Mouse (Mus musculus) forebrain, embryonic 11.5 days (tissue): ENCODE results near the gene Rgs1. TPM values are rescaled to one million over a fixed set of nuclear protein-coding genes. Genes with fewer than 3 reads are reported as not detected.

ENCODE experiments used
- ATAC-seq: fragments of 200-750 bp; cut with Nextera tagmentation; replicated peaks from 2 replicates; pipeline ENCODE4 v1.8.0; 2017; ENCODE audit warnings: moderate TSS enrichment; ENCODE audit not compliant: low FRiP score
- DNase-seq: peaks from one replicate; pipeline ENCODE4 v3.0.0-alpha.2; 2017; ENCODE audit warnings: low spot score
- H3K27ac ChIP-seq: fragments of 300-500 bp; sonication (generic); 2 replicates; pipeline ENCODE4 v1.5.1; 2014; ENCODE audit warnings: low read depth, low read length
- H3K27me3 ChIP-seq: fragments of 300-500 bp; sonication (generic); 2 replicates; pipeline ENCODE4 v1.6.1; 2014; ENCODE audit warnings: mild to moderate bottlenecking, low read length, mixed read lengths; ENCODE audit not compliant: control insufficient read depth, insufficient read depth
- H3K36me3 ChIP-seq: fragments of 300-500 bp; sonication (generic); 2 replicates; pipeline ENCODE4 v1.6.1; 2014; ENCODE audit warnings: mild to moderate bottlenecking, low read length, moderate library complexity, mixed read lengths; ENCODE audit not compliant: control insufficient read depth, insufficient read depth
- H3K4me1 ChIP-seq: fragments of 300-500 bp; sonication (generic); replicated peaks from 2 replicates; pipeline ENCODE4 v1.6.1; 2014; ENCODE audit warnings: low read length, mixed read lengths; ENCODE audit not compliant: control insufficient read depth, insufficient read depth
- H3K4me2 ChIP-seq: fragments of 300-500 bp; sonication (generic); 2 replicates; pipeline ENCODE4 v1.6.1; 2014; ENCODE audit warnings: low read depth, mild to moderate bottlenecking, low read length, moderate library complexity, mixed read lengths; ENCODE audit not compliant: severe bottlenecking
- H3K4me3 ChIP-seq: fragments of 300-500 bp; sonication (generic); 2 replicates; pipeline ENCODE4 v1.5.1; 2014; ENCODE audit warnings: low read depth, low read length
- H3K9ac ChIP-seq: fragments of 300-500 bp; sonication (generic); 2 replicates; pipeline ENCODE4 v1.6.1; 2014; ENCODE audit warnings: low read length
- H3K9me3 ChIP-seq: fragments of 300-500 bp; sonication (generic); 2 replicates; pipeline ENCODE4 v1.6.1; 2016; ENCODE audit warnings: low read length, mixed read lengths; ENCODE audit not compliant: control insufficient read depth
- WGBS: fragments of 180-500 bp; shearing (Covaris S2); extraction: QIAGEN DNeasy Blood & Tissue Kit; methylation state at CpG from one replicate; pipeline ENCODE4 v1.1.7; 2014; 5-methylcytosine and 5-hydroxymethylcytosine counted together
- polyA plus RNA-seq: library from polyadenylated mRNA; unstranded; fragments of >200 nt; fragmentation: Nextera tagmentation; extraction: Ambion mirVana; gene quantifications from 2 replicates; pipeline ENCODE4 v1.2.1, GENCODE M21; 2014

The Rgs1 gene
- polyA plus RNA-seq, 1 experiment from 2014 or later = not detected

GRCm38 (mm10) chr1:144206281-144207061 lies 42.6 kb downstream of the Rgs1 start:
- Histone ChIP-seq H3K4me1 (no peaks in the 10 kb centered on the region), H3K27ac (no peak overlapping the region), H3K9me3 (no peaks in the 10 kb centered on the region), H3K4me3 (no peak overlapping the region), H3K27me3 (no peaks in the 10 kb centered on the region), H3K4me2 (no peak overlapping the region), H3K36me3 (no peaks in the 10 kb centered on the region), H3K9ac (no peak overlapping the region)
- no peak for ATAC-seq
- WGBS = 81% methylated on average over 7 of the region's 7 CpGs
- no peak for DNase-seq

- Histone ChIP-seq H3K4me2 (no peak overlapping the region), H3K36me3 (no peaks in the 10 kb centered on the region), H3K4me3 (no peak overlapping the region), H3K4me1 (no peaks in the 10 kb centered on the region), H3K27ac (no peak overlapping the region), H3K9me3 (no peaks in the 10 kb centered on the region), H3K9ac (no peak overlapping the region), H3K27me3 (no peaks in the 10 kb centered on the region)
- DNase-seq (no peak), ATAC-seq (no peak)
- WGBS = 89% methylated on average over 2 of the region's 2 CpGs
Measured at GRCm38 (mm10) chr1:144204766-144205165, 44.3 kb downstream of the Rgs1 start.

GRCm38 (mm10) chr1:144202939-144203338 lies 46.1 kb downstream of the Rgs1 start:
- Histone ChIP-seq H3K4me1 (no peaks in the 10 kb centered on the region), H3K9me3 (no peaks in the 10 kb centered on the region), H3K36me3 (no peaks in the 10 kb centered on the region), H3K4me3 (no peak overlapping the region), H3K27me3 (no peaks in the 10 kb centered on the region), H3K4me2 (no peak overlapping the region), H3K27ac (no peak overlapping the region), H3K9ac (no peak overlapping the region)
- WGBS = 93% methylated on average over 4 of the region's 4 CpGs
- no peak for DNase-seq
- ATAC-seq = no peak

- no peaks in the 10 kb centered on the region for H3K9me3 ChIP-seq
- ATAC-seq = no peak
- DNase-seq = no peak
- no peaks in the 10 kb centered on the region for H3K36me3 ChIP-seq
- no peak overlapping the region for H3K9ac ChIP-seq
- no peaks in the 10 kb centered on the region for H3K4me1 ChIP-seq
- H3K4me2 ChIP-seq = no peak overlapping the region
- no peak overlapping the region for H3K4me3 ChIP-seq
- no peaks in the 10 kb centered on the region for H3K27me3 ChIP-seq
- 88% methylated on average over 2 of the region's 2 CpGs for WGBS
- H3K27ac ChIP-seq = no peak overlapping the region
Measured at GRCm38 (mm10) chr1:144200496-144200895, 48.5 kb downstream of the Rgs1 start.

- no peak overlapping the region for H3K4me2 ChIP-seq
- H3K4me3 ChIP-seq = no peak overlapping the region
- no peak overlapping the region for H3K9ac ChIP-seq
- H3K4me1 ChIP-seq = no peaks in the 10 kb centered on the region
- 67% methylated on average over 1 of the region's 1 CpGs for WGBS
- ATAC-seq = no peak
- H3K36me3 ChIP-seq = no peaks in the 10 kb centered on the region
- H3K27me3 ChIP-seq = no peaks in the 10 kb centered on the region
- H3K9me3 ChIP-seq = no peaks in the 10 kb centered on the region
- no peak for DNase-seq
- no peak overlapping the region for H3K27ac ChIP-seq
Measured at GRCm38 (mm10) chr1:144199538-144199937, 49.5 kb downstream of the Rgs1 start.

- no peak overlapping the region for H3K4me2 ChIP-seq
- H3K9me3 ChIP-seq = no peaks in the 10 kb centered on the region
- H3K9ac ChIP-seq = no peak overlapping the region
- H3K4me3 ChIP-seq = no peak overlapping the region
- DNase-seq (peak; percentile 56), ATAC-seq (peak; percentile 65; the same call in 1 of the 2 replicates)
- no peak overlapping the region for H3K27ac ChIP-seq
- no peaks in the 10 kb centered on the region for H3K36me3 ChIP-seq
- H3K4me1 ChIP-seq = no peaks in the 10 kb centered on the region
- 27% methylated on average over 3 of the region's 3 CpGs for WGBS
- no peaks in the 10 kb centered on the region for H3K27me3 ChIP-seq
Measured at GRCm38 (mm10) chr1:144197684-144198083, 51.4 kb downstream of the Rgs1 start.

Other genes with a start within 250 kb of the Rgs1 start
- 58.9 and 61.1 TPM in 2 replicates for gene Rgs2, start 245.1 kb downstream of the Rgs1 start, polyA plus RNA-seq
- 1.3 and 2.0 TPM in 2 replicates for gene Rgs13, start 71.9 kb downstream of the Rgs1 start, polyA plus RNA-seq